Mouse (Mus musculus): Measurements from ENCODE around the gene Sema4f.

DNA sequence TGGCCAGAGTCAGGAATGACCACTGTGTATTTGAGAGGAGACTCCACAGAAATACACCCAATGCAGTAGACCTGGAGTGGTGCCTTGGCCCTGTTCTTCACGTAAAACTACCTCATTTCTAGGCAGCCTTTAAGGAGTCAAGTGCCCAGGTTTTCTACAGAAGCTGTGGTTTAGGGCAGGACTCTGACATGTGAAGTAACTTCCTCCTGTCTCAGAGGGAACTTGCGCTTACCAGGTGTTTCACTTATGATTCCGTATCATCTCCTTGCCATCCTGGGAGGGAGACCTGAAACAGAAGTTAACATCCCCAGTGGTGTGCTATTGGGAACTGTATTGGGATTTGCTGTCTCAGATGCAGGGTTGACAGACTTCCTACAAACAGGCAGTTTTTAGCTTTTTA, 1.2 kb upstream of the Sema4f start:
- no peak for TF ChIP-seq POLR2A (IDR thresholded peaks at IDR 0.05; ENCODE audit: low read depth, low read length)
- no peak for TF ChIP-seq NELFE (IDR thresholded peaks at IDR 0.05; ENCODE audit: low read depth, low read length)
- no peak for TF ChIP-seq ZMIZ1 (IDR thresholded peaks at IDR 0.05; ENCODE audit: low read depth, low read length)
- no peak for TF ChIP-seq RAD21 (IDR thresholded peaks at IDR 0.05; ENCODE audit: low read depth, low read length)
- no peak for TF ChIP-seq MAX (IDR thresholded peaks at IDR 0.05; ENCODE audit: low read length)
- TF ChIP-seq GABPA (IDR thresholded peaks at IDR 0.05; ENCODE audit: insufficient replicate concordance, low read depth, low read length): no peak
- no peak for TF ChIP-seq CTCF (conservative IDR thresholded peaks at IDR 0.05 in 1 of 2, IDR thresholded peaks at IDR 0.05 in 1 of 2; ENCODE audit: low read depth in 2 of 2, low read length in 2 of 2)
- no peak for TF ChIP-seq MEF2A (IDR thresholded peaks at IDR 0.05; ENCODE audit: borderline replicate concordance, low read depth, low read length)
- TF ChIP-seq E2F4 (IDR thresholded peaks at IDR 0.05; ENCODE audit: insufficient replicate concordance, low read depth, low read length): no peak
- no peak for TF ChIP-seq HCFC1 (IDR thresholded peaks at IDR 0.05; ENCODE audit: low read depth, low read length)
- TF ChIP-seq MXI1 (IDR thresholded peaks at IDR 0.05; ENCODE audit: low read depth, low read length): no peak
